Mouse (Mus musculus) ovary, postnatal 10 days (tissue): Measurements from ENCODE around the gene Ubr2.

Experiments
- DNase-seq: peaks from one replicate; pipeline ENCODE4 v3.0.0; 2022; ENCODE audit warnings: low spot score

Ubr2 gene

GRCm38 (mm10) chr17:46926941-46927340 lies 83.4 kb downstream of the Ubr2 start:
- DNase-seq = no peak

GRCm38 (mm10) chr17:46926192-46926591 lies 84.2 kb downstream of the Ubr2 start:
- DNase-seq = no peak

GRCm38 (mm10) chr17:46920855-46921254 lies 89.5 kb downstream of the Ubr2 start:
- no peak for DNase-seq

- no peak for DNase-seq
Observed at GRCm38 (mm10) chr17:46918951-46919350, 91.4 kb downstream of the Ubr2 start.

- no peak for DNase-seq
Observed at GRCm38 (mm10) chr17:46915129-46915528, 95.2 kb downstream of the Ubr2 start.

- DNase-seq = no peak
Observed at GRCm38 (mm10) chr17:46912331-46912730, 98.0 kb downstream of the Ubr2 start.

- DNase-seq = no peak
Observed at GRCm38 (mm10) chr17:46910186-46910585, 100.2 kb downstream of the Ubr2 start, which contains the start of gene Prph2. Gene Prph2 (plus strand): TSS chr17:46910459.

- DNase-seq = peak; percentile 38
Observed at GRCm38 (mm10) chr17:46903876-46904490, 106.4 kb downstream of the Ubr2 start.

- no peak for DNase-seq
Observed at GRCm38 (mm10) chr17:46900941-46901340, 109.4 kb downstream of the Ubr2 start.

- DNase-seq = no peak
Observed at GRCm38 (mm10) chr17:46897221-46897950, 113.0 kb downstream of the Ubr2 start.

- no peak for DNase-seq
Observed at GRCm38 (mm10) chr17:46895426-46895825, 114.9 kb downstream of the Ubr2 start.

- no peak for DNase-seq
Observed at GRCm38 (mm10) chr17:46890843-46891594, 119.3 kb downstream of the Ubr2 start.

- peak; percentile 91 for DNase-seq
Observed at GRCm38 (mm10) chr17:46890116-46890815, 120.1 kb downstream of the Ubr2 start, which contains the start of gene Tbcc. Gene Tbcc (plus strand): TSS chr17:46890684.

- peak; percentile 60 for DNase-seq
Observed at GRCm38 (mm10) chr17:46889450-46890084, 120.8 kb downstream of the Ubr2 start.

- DNase-seq = no peak
Observed at GRCm38 (mm10) chr17:46888511-46889212, 121.7 kb downstream of the Ubr2 start.

GRCm38 (mm10) chr17:46885910-46886643 lies 124.3 kb downstream of the Ubr2 start:
- DNase-seq = no peak

- DNase-seq = no peak
Observed at GRCm38 (mm10) chr17:46885218-46885909, 125.0 kb downstream of the Ubr2 start.

GRCm38 (mm10) chr17:46884766-46885165 lies 125.6 kb downstream of the Ubr2 start:
- DNase-seq = no peak

GRCm38 (mm10) chr17:46883107-46883506 lies 127.2 kb downstream of the Ubr2 start:
- no peak for DNase-seq

- no peak for DNase-seq
Observed at GRCm38 (mm10) chr17:46881728-46882127, 128.6 kb downstream of the Ubr2 start.
